Mouse (Mus musculus) myocyte (in vitro differentiated cells): ENCODE data around the gene Itga4. TPM values are rescaled to one million over a fixed set of nuclear protein-coding genes. Genes with fewer than 3 reads are reported as not detected.

ENCODE experiments used
- H3K27me3 ChIP-seq: one replicate; pipeline ENCODE4 v1.6.1; 2011; ENCODE audit not compliant: control insufficient read depth, insufficient read depth, insufficient read length
- H3K36me3 ChIP-seq: one replicate; pipeline ENCODE4 v1.6.1; 2011; ENCODE audit not compliant: control insufficient read depth, insufficient read depth
- H3K4me2 ChIP-seq: one replicate; pipeline ENCODE4 v1.6.1; 2011; ENCODE audit warnings: low read depth, control low read depth
- H3K4me3 ChIP-seq: one replicate; pipeline ENCODE4 v1.5.1; 2011; ENCODE audit warnings: mild to moderate bottlenecking, control low read depth, moderate library complexity
- H3K79me2 ChIP-seq: one replicate; pipeline ENCODE4 v1.6.1; 2011; ENCODE audit not compliant: control insufficient read depth, insufficient read depth
- H3ac ChIP-seq: one replicate; pipeline ENCODE4 v1.6.1; 2011; ENCODE audit not compliant: control insufficient read depth, insufficient read length
- CEBPB ChIP-seq: IDR thresholded peaks from 2 replicates; pipeline ENCODE4 v1.6.1; 2011; ENCODE audit warnings: mild to moderate bottlenecking, moderate library complexity; ENCODE audit not compliant: poor library complexity, insufficient read depth, severe bottlenecking
- E2F4 ChIP-seq: IDR thresholded peaks from one replicate; pipeline ENCODE4 v1.6.1; 2011; ENCODE audit warnings: mild to moderate bottlenecking, control low read depth, moderate library complexity; ENCODE audit not compliant: insufficient read depth
- MAX ChIP-seq: IDR thresholded peaks from one replicate; pipeline ENCODE4 v1.6.1; 2011; ENCODE audit warnings: low read depth, mild to moderate bottlenecking, control low read depth
- MYOD1 ChIP-seq, 3 experiments: IDR thresholded peaks; one replicate each; pipeline ENCODE4 v1.6.1; 2011; ENCODE audit warnings: control low read depth in 2 of 3, low read depth in 2 of 3, mild to moderate bottlenecking in 2 of 3, moderate library complexity in 1 of 3; ENCODE audit not compliant: insufficient read length in 2 of 3, control insufficient read depth in 1 of 3
- MYOG ChIP-seq, 3 experiments: IDR thresholded peaks; one replicate each; pipeline ENCODE4 v1.6.1; 2011; ENCODE audit warnings: control low read depth in 2 of 3, low read depth in 2 of 3, mild to moderate bottlenecking in 2 of 3; ENCODE audit not compliant: insufficient read length in 2 of 3, control insufficient read depth in 1 of 3, insufficient read depth in 1 of 3
- POLR2A ChIP-seq: IDR thresholded peaks from one replicate; pipeline ENCODE4 v1.6.1; 2011; ENCODE audit warnings: low read depth, mild to moderate bottlenecking, control low read depth, moderate library complexity; ENCODE audit not compliant: insufficient read length
- POLR2AphosphoS2 ChIP-seq: IDR thresholded peaks from one replicate; pipeline ENCODE4 v1.6.1; 2011; ENCODE audit warnings: low read depth, control low read depth; ENCODE audit not compliant: insufficient read length
- REST ChIP-seq: IDR thresholded peaks from one replicate; pipeline ENCODE4 v1.6.1; 2011; ENCODE audit warnings: mild to moderate bottlenecking, control low read depth, moderate library complexity; ENCODE audit not compliant: insufficient read depth, insufficient read length
- SRF ChIP-seq: IDR thresholded peaks from one replicate; pipeline ENCODE4 v1.6.1; 2011; ENCODE audit warnings: low read depth; ENCODE audit not compliant: control insufficient read depth, insufficient read length
- TCF12 ChIP-seq: IDR thresholded peaks from one replicate; pipeline ENCODE4 v1.6.1; 2011; ENCODE audit warnings: mild to moderate bottlenecking, control low read depth; ENCODE audit not compliant: poor library complexity, insufficient read depth, severe bottlenecking
- TCF3 ChIP-seq: IDR thresholded peaks from one replicate; pipeline ENCODE4 v1.6.1; 2011; ENCODE audit warnings: low read depth, control low read depth; ENCODE audit not compliant: insufficient read length
- USF1 ChIP-seq: IDR thresholded peaks from one replicate; pipeline ENCODE4 v1.6.1; 2011; ENCODE audit warnings: low read depth, mild to moderate bottlenecking, control low read depth, moderate library complexity
- polyA plus RNA-seq: library from polyadenylated mRNA; unstranded; fragments of >200 nt; fragmentation: generic; extraction: Trizol; gene quantifications from one replicate; pipeline ENCODE4 v1.2.1, GENCODE M21; 2012; ENCODE audit warnings: missing spikeins

The Itga4 gene
- polyA plus RNA-seq, 1 experiment, result 2.5 TPM

- no peak for TF ChIP-seq TCF12
- TF ChIP-seq REST, result no peak
- TF ChIP-seq MAX, result no peak
- TF ChIP-seq POLR2AphosphoS2, result no peak
- no peak for TF ChIP-seq SRF
- no peak for TF ChIP-seq USF1
- TF ChIP-seq E2F4, result no peak
- no peak for TF ChIP-seq MYOD1 (IDR thresholded peaks at IDR 0.05; ENCODE audit: control insufficient read depth in 1 of 3, insufficient read length in 2 of 3, low read depth in 2 of 3)
- TF ChIP-seq POLR2A, result no peak
- TF ChIP-seq MYOG (IDR thresholded peaks at IDR 0.05; ENCODE audit: control insufficient read depth in 1 of 3, insufficient read depth in 1 of 3, insufficient read length in 2 of 3, low read depth in 2 of 3), result no peak
- no peak for TF ChIP-seq TCF3
- TF ChIP-seq CEBPB, result no peak
- Histone ChIP-seq H3K36me3 (no peaks in the 10 kb centered on the region), H3K4me3 (no peak overlapping the region), H3K4me2 (no peak overlapping the region), H3ac (no peak overlapping the region), H3K27me3 (no peaks in the 10 kb centered on the region), H3K79me2 (no peaks in the 10 kb centered on the region)
Measured at GRCm38 (mm10) chr2:79363920-79364319, 108.7 kb downstream of the Itga4 start.

DNA sequence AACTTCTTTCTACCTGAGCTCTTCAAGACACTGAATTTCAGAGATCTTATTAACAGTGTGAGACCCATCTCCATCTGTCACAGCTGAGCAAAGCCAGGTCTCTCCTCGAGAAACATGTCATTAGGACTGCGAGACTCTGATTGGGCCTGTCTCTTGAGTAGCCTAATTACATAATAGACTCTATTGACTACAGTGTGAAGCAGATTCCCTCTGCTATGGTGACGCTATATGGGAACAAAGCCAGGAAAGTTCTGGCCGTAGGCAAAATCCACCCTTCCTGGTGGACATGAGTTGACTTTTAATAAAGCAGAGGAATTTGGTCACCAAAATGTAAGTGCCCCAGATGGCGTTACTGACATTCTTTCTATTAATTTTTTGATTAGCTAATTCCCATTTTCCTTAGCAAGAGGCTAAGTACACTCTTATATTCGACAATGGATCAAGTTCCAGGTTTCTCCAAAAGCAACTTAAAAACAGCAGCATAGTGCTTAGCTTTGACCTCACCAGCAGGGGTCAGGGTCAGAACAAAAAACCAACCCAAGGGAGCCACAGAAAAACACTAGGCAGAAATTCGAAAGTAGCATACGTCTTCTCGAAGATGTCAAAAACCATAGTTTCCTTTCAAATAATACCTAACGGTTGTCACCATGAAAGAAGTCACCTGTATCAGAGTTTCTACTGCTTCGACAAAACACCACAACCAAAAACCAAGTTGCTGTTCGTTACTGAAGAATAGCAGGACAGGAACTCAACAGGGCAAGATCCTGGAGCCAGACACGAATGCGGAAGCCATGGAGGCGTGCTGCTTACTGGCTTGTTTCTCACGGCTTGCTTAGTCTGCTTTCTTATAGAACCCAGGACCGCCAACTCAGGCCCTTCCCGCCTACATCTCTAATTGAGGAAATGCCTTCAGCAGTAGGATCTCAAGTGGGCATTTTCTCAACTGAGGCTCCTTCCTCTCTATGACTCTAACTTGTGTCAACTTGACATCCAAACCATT lies 112.5 kb downstream of the Itga4 start:
- no peaks in the 10 kb centered on the region for H3K79me2 ChIP-seq
- TF ChIP-seq POLR2AphosphoS2, result no peak
- no peak for TF ChIP-seq SRF
- TF ChIP-seq REST, result no peak
- no peak for TF ChIP-seq MYOG (IDR thresholded peaks at IDR 0.05; ENCODE audit: control insufficient read depth in 1 of 3, insufficient read depth in 1 of 3, insufficient read length in 2 of 3, low read depth in 2 of 3)
- TF ChIP-seq TCF3, result no peak
- TF ChIP-seq USF1, result no peak
- TF ChIP-seq CEBPB, result no peak
- no peak for TF ChIP-seq TCF12
- TF ChIP-seq MYOD1 (IDR thresholded peaks at IDR 0.05; ENCODE audit: control insufficient read depth in 1 of 3, insufficient read length in 2 of 3, low read depth in 2 of 3), result no peak
- no peak for TF ChIP-seq POLR2A
- TF ChIP-seq MAX, result no peak
- TF ChIP-seq E2F4, result no peak

DNA sequence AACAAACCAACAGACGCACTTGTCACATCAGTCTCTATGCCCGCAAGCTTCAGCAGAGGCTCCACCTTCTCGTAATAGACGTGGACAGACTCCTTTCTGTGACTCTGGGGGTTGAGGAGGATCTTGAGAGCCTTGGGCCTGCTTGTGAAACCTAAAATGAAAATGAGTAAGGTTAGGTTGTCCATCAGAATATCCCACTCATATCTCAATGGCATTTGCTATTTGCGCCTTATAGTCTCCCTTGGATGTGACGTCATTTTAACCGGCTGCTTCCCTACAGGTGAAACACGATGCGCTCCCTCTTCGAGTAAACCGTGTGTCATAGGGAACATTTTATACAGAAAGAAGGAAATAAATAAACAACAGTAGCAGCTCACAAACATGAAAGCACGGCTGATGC lies 113.4 kb downstream of the Itga4 start:
- Histone ChIP-seq H3K36me3 (no peaks in the 10 kb centered on the region), H3K79me2 (no peaks in the 10 kb centered on the region), H3K4me3 (no peak overlapping the region), H3ac (no peak overlapping the region), H3K27me3 (no peaks in the 10 kb centered on the region), H3K4me2 (no peak overlapping the region)
- no peak for TF ChIP-seq CEBPB
- TF ChIP-seq POLR2A, result no peak
- TF ChIP-seq SRF, result no peak
- no peak for TF ChIP-seq TCF3
- no peak for TF ChIP-seq E2F4
- TF ChIP-seq MAX, result no peak
- no peak for TF ChIP-seq MYOD1 (IDR thresholded peaks at IDR 0.05; ENCODE audit: control insufficient read depth in 1 of 3, insufficient read length in 2 of 3, low read depth in 2 of 3)
- no peak for TF ChIP-seq POLR2AphosphoS2
- no peak for TF ChIP-seq REST
- no peak for TF ChIP-seq MYOG (IDR thresholded peaks at IDR 0.05; ENCODE audit: control insufficient read depth in 1 of 3, insufficient read depth in 1 of 3, insufficient read length in 2 of 3, low read depth in 2 of 3)
- TF ChIP-seq TCF12, result no peak
- no peak for TF ChIP-seq USF1

More for the DNA sequence above, 112.5 kb downstream of the Itga4 start:
- no peak overlapping the region for H3K4me3 ChIP-seq
- no peak overlapping the region for H3ac ChIP-seq
- H3K36me3 ChIP-seq, result no peaks in the 10 kb centered on the region
- H3K4me2 ChIP-seq, result peak overlapping the region; percentile 66
- H3K27me3 ChIP-seq, result no peaks in the 10 kb centered on the region

DNA sequence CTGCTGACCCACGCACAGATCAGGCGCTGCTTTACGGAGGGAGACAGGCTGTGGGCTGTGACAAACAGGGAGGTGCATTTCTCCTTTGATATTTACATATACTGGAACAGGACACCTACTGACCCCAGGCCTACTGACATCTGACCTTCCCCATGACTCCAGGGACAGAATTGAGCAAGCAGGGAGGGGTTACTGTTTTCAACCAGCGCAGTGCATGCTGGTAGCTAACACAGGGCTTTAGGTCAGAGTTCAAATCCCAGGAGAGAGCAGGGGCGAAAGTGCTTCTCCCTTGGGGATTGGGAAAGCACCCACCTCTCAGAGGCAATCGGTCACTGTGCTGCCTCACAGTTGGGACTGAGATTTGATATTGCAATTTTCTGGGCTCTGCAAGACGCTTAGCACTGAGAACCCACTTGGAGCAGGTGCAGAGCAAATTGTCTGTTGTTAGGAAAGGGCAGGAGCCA lies 113.9 kb downstream of the Itga4 start:
- H3K4me3 ChIP-seq, result no peak overlapping the region
- no peak overlapping the region for H3ac ChIP-seq
- H3K36me3 ChIP-seq, result no peaks in the 10 kb centered on the region
- TF ChIP-seq USF1 (no peak), E2F4 (no peak), MAX (no peak), TCF3 (no peak), CEBPB (no peak), POLR2AphosphoS2 (no peak), MYOG (IDR thresholded peaks at IDR 0.05; ENCODE audit: control insufficient read depth in 1 of 3, insufficient read depth in 1 of 3, insufficient read length in 2 of 3, low read depth in 2 of 3) (no peak), REST (no peak), MYOD1 (IDR thresholded peaks at IDR 0.05; ENCODE audit: control insufficient read depth in 1 of 3, insufficient read length in 2 of 3, low read depth in 2 of 3) (no peak), SRF (no peak), POLR2A (no peak)
- H3K27me3 ChIP-seq, result no peaks in the 10 kb centered on the region
- H3K4me2 ChIP-seq, result no peak overlapping the region
- H3K79me2 ChIP-seq, result no peaks in the 10 kb centered on the region
